Mouse (Mus musculus): ENCODE measurements around the gene Taar6. TPM values are rescaled to one million over a fixed set of nuclear protein-coding genes. Genes with fewer than 3 reads are reported as not detected.

The Taar6 gene
- not detected in 2 replicates for polyA plus RNA-seq (2014; fragmentation: Nextera tagmentation; extraction: Ambion mirVana)

DNA sequence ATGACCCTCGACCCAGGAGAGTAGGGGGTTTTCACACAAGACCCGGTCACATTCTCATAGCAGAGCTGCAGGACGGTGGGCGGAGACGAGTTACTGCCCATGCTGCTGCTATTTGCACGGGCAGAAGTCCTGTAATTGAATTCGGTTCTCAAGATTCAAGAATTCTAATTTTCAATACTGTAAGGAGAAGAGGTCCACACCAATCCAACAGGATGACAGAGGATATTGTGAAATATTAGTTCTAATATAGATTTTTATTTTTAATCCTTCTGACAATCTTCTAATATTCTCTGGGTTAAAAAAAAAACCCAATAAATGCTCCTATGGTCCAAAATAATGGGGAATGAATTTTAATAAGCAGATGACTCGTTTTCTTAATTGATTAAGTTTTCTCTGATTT is at the start of gene Taar6:
Gene Taar6 (minus strand): TSS at position 101 of the 400 bp plus-strand sequence.
- 65% methylated on average over 8 of the region's 8 CpGs for WGBS

GRCm38 (mm10) chr10:24031347-24031746 is 45.9 kb upstream of the Taar6 start:
- Histone ChIP-seq H3K36me3 (ENCODE audit: control insufficient read depth, insufficient read depth, low read length) (no peaks in the 10 kb centered on the region), H3K4me3 (ENCODE audit: low read depth, low read length) (no peak overlapping the region), H3K9ac (ENCODE audit: low read depth, low read length) (no peak overlapping the region), H3K27me3 (ENCODE audit: control insufficient read depth, insufficient read depth, low read length) (no peaks in the 10 kb centered on the region), H3K9me3 (ENCODE audit: control insufficient read depth, low read length) (no peaks in the 10 kb centered on the region), H3K4me1 (replicated peaks; ENCODE audit: control insufficient read depth, insufficient read depth, low read length) (no peaks in the 10 kb centered on the region), H3K27ac (ENCODE audit: low read depth, low read length) (no peak overlapping the region), H3K4me2 (replicated peaks; ENCODE audit: low read depth, low read length) (no peak overlapping the region)
- DNase-seq (ENCODE audit: low spot score) (no peak), ATAC-seq (ENCODE audit: low FRiP score) (no peak)

More for the DNA sequence above, at the start of gene Taar6:
- Histone ChIP-seq H3K4me2 (replicated peaks; ENCODE audit: low read depth, low read length) (no peak within 1 kb of the TSS), H3K27ac (ENCODE audit: low read depth, low read length) (no peak within 1 kb of the TSS), H3K4me3 (ENCODE audit: low read depth, low read length) (no peak within 1 kb of the TSS), H3K9me3 (ENCODE audit: control insufficient read depth, low read length) (no peaks in the 10 kb centered on the region), H3K4me1 (replicated peaks; ENCODE audit: control insufficient read depth, insufficient read depth, low read length) (no peaks in the 10 kb centered on the region), H3K9ac (ENCODE audit: low read depth, low read length) (no peak within 1 kb of the TSS), H3K27me3 (ENCODE audit: control insufficient read depth, insufficient read depth, low read length) (no peaks in the 10 kb centered on the region), H3K36me3 (ENCODE audit: control insufficient read depth, insufficient read depth, low read length) (no peaks in the 10 kb centered on the region)
- ATAC-seq (ENCODE audit: low FRiP score) (no peak), DNase-seq (ENCODE audit: low spot score) (no peak)

- Histone ChIP-seq H3K9me3 (ENCODE audit: control insufficient read depth, low read length) (no peaks in the 10 kb centered on the region), H3K4me2 (replicated peaks; ENCODE audit: low read depth, low read length) (no peak within 1 kb of the TSS), H3K4me3 (ENCODE audit: low read depth, low read length) (no peak within 1 kb of the TSS), H3K27ac (ENCODE audit: low read depth, low read length) (no peak within 1 kb of the TSS), H3K36me3 (ENCODE audit: control insufficient read depth, insufficient read depth, low read length) (no peaks in the 10 kb centered on the region), H3K4me1 (replicated peaks; ENCODE audit: control insufficient read depth, insufficient read depth, low read length) (no peaks in the 10 kb centered on the region), H3K27me3 (ENCODE audit: control insufficient read depth, insufficient read depth, low read length) (no peaks in the 10 kb centered on the region), H3K9ac (ENCODE audit: low read depth, low read length) (no peak within 1 kb of the TSS)
- DNase-seq (ENCODE audit: low spot score): no peak
- ATAC-seq (ENCODE audit: low FRiP score): no peak
These were observed 41.5 kb upstream of the Taar6 start, which contains the start of gene Taar7d for GRCm38 (mm10) chr10:24026922-24027321. TSS of gene Taar7d (plus strand) at chr10:24027222.

- H3K9me3 ChIP-seq (ENCODE audit: control insufficient read depth, low read length): no peaks in the 10 kb centered on the region
- no peak overlapping the region for H3K4me2 ChIP-seq (replicated peaks; ENCODE audit: low read depth, low read length)
- no peak overlapping the region for H3K27ac ChIP-seq (ENCODE audit: low read depth, low read length)
- no peaks in the 10 kb centered on the region for H3K4me1 ChIP-seq (replicated peaks; ENCODE audit: control insufficient read depth, insufficient read depth, low read length)
- H3K27me3 ChIP-seq (ENCODE audit: control insufficient read depth, insufficient read depth, low read length): no peaks in the 10 kb centered on the region
- DNase-seq (ENCODE audit: low spot score) (no peak), ATAC-seq (ENCODE audit: low FRiP score) (no peak)
- H3K9ac ChIP-seq (ENCODE audit: low read depth, low read length): no peak overlapping the region
- H3K36me3 ChIP-seq (ENCODE audit: control insufficient read depth, insufficient read depth, low read length): no peaks in the 10 kb centered on the region
- 92% methylated on average over 1 of the region's 1 CpGs for WGBS
- no peak overlapping the region for H3K4me3 ChIP-seq (ENCODE audit: low read depth, low read length)
These were observed 22.7 kb upstream of the Taar6 start for GRCm38 (mm10) chr10:24008143-24008542.

DNA sequence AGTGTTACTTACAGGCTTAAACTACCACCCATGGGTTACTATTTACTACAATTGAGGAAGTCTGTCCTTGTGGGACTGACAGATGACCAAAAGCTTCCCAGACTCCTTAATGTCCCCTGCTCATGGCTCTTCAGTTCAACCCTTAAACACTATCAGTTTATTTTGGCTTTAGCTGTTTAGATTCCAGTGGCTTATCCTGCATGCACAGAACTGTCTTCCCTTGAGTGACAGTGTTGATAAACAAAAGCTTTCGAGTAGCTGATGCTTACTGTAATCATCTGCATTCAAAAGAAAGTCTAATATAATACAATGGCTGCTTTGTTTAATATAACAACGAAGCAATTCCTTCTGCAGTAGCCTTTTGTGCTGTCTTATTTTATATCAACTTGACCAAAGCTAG is 21.6 kb upstream of the Taar6 start:
- H3K27ac ChIP-seq (ENCODE audit: low read depth, low read length): no peak overlapping the region
- H3K9me3 ChIP-seq (ENCODE audit: control insufficient read depth, low read length): no peaks in the 10 kb centered on the region
- H3K27me3 ChIP-seq (ENCODE audit: control insufficient read depth, insufficient read depth, low read length): no peaks in the 10 kb centered on the region
- DNase-seq (ENCODE audit: low spot score): no peak
- H3K36me3 ChIP-seq (ENCODE audit: control insufficient read depth, insufficient read depth, low read length): no peaks in the 10 kb centered on the region
- WGBS: 75% methylated on average over 2 of the region's 2 CpGs
- no peaks in the 10 kb centered on the region for H3K4me1 ChIP-seq (replicated peaks; ENCODE audit: control insufficient read depth, insufficient read depth, low read length)
- no peak overlapping the region for H3K4me2 ChIP-seq (replicated peaks; ENCODE audit: low read depth, low read length)
- H3K9ac ChIP-seq (ENCODE audit: low read depth, low read length): no peak overlapping the region
- no peak for ATAC-seq (ENCODE audit: low FRiP score)
- H3K4me3 ChIP-seq (ENCODE audit: low read depth, low read length): no peak overlapping the region

- no peaks in the 10 kb centered on the region for H3K27me3 ChIP-seq (ENCODE audit: control insufficient read depth, insufficient read depth, low read length)
- no peaks in the 10 kb centered on the region for H3K36me3 ChIP-seq (ENCODE audit: control insufficient read depth, insufficient read depth, low read length)
- DNase-seq (ENCODE audit: low spot score): no peak
These were observed 21.0 kb upstream of the Taar6 start for GRCm38 (mm10) chr10:24006442-24006841.

GRCm38 (mm10) chr10:23999639-24000038 is 14.2 kb upstream of the Taar6 start, which contains the start of gene Taar7b:
TSS of gene Taar7b (plus strand) at chr10:23999939.
- H3K4me1 ChIP-seq (replicated peaks; ENCODE audit: control insufficient read depth, insufficient read depth, low read length): no peaks in the 10 kb centered on the region
- ATAC-seq (ENCODE audit: low FRiP score) (no peak), DNase-seq (ENCODE audit: low spot score) (no peak)
- no peak within 1 kb of the TSS for H3K27ac ChIP-seq (ENCODE audit: low read depth, low read length)
- 97% methylated on average over 1 of the region's 1 CpGs for WGBS
- no peaks in the 10 kb centered on the region for H3K27me3 ChIP-seq (ENCODE audit: control insufficient read depth, insufficient read depth, low read length)
- no peak within 1 kb of the TSS for H3K4me2 ChIP-seq (replicated peaks; ENCODE audit: low read depth, low read length)
- no peak within 1 kb of the TSS for H3K9ac ChIP-seq (ENCODE audit: low read depth, low read length)
- no peaks in the 10 kb centered on the region for H3K36me3 ChIP-seq (ENCODE audit: control insufficient read depth, insufficient read depth, low read length)
- no peaks in the 10 kb centered on the region for H3K9me3 ChIP-seq (ENCODE audit: control insufficient read depth, low read length)
- no peak within 1 kb of the TSS for H3K4me3 ChIP-seq (ENCODE audit: low read depth, low read length)

More at GRCm38 (mm10) chr10:24006442-24006841, 21.0 kb upstream of the Taar6 start:
- no peak overlapping the region for H3K4me2 ChIP-seq (replicated peaks; ENCODE audit: low read depth, low read length)
- H3K9me3 ChIP-seq (ENCODE audit: control insufficient read depth, low read length): no peaks in the 10 kb centered on the region
- no peak overlapping the region for H3K4me3 ChIP-seq (ENCODE audit: low read depth, low read length)
- no peak overlapping the region for H3K27ac ChIP-seq (ENCODE audit: low read depth, low read length)
- WGBS: 71% methylated on average over 1 of the region's 1 CpGs
- no peak for ATAC-seq (ENCODE audit: low FRiP score)
- no peak overlapping the region for H3K9ac ChIP-seq (ENCODE audit: low read depth, low read length)
- no peaks in the 10 kb centered on the region for H3K4me1 ChIP-seq (replicated peaks; ENCODE audit: control insufficient read depth, insufficient read depth, low read length)

- no peaks in the 10 kb centered on the region for H3K36me3 ChIP-seq (ENCODE audit: control insufficient read depth, insufficient read depth, low read length)
- ATAC-seq (ENCODE audit: low FRiP score) (no peak), DNase-seq (ENCODE audit: low spot score) (no peak)
- no peak within 1 kb of the TSS for H3K4me3 ChIP-seq (ENCODE audit: low read depth, low read length)
- H3K27ac ChIP-seq (ENCODE audit: low read depth, low read length): no peak within 1 kb of the TSS
- 90% methylated on average over 3 of the region's 3 CpGs for WGBS
- H3K4me2 ChIP-seq (replicated peaks; ENCODE audit: low read depth, low read length): no peak within 1 kb of the TSS
- no peaks in the 10 kb centered on the region for H3K27me3 ChIP-seq (ENCODE audit: control insufficient read depth, insufficient read depth, low read length)
- no peak within 1 kb of the TSS for H3K9ac ChIP-seq (ENCODE audit: low read depth, low read length)
- H3K4me1 ChIP-seq (replicated peaks; ENCODE audit: control insufficient read depth, insufficient read depth, low read length): no peaks in the 10 kb centered on the region
- no peaks in the 10 kb centered on the region for H3K9me3 ChIP-seq (ENCODE audit: control insufficient read depth, low read length)
These were observed 7.9 kb upstream of the Taar6 start, which contains the start of gene Taar7a for GRCm38 (mm10) chr10:23993381-23993780. TSS of gene Taar7a (minus strand) at chr10:23993481.

- Histone ChIP-seq H3K27me3 (ENCODE audit: control insufficient read depth, insufficient read depth, low read length) (no peaks in the 10 kb centered on the region), H3K27ac (ENCODE audit: low read depth, low read length) (no peak overlapping the region), H3K4me3 (ENCODE audit: low read depth, low read length) (no peak overlapping the region), H3K36me3 (ENCODE audit: control insufficient read depth, insufficient read depth, low read length) (no peaks in the 10 kb centered on the region), H3K4me2 (replicated peaks; ENCODE audit: low read depth, low read length) (no peak overlapping the region), H3K9me3 (ENCODE audit: control insufficient read depth, low read length) (no peaks in the 10 kb centered on the region), H3K9ac (ENCODE audit: low read depth, low read length) (no peak overlapping the region), H3K4me1 (replicated peaks; ENCODE audit: control insufficient read depth, insufficient read depth, low read length) (no peaks in the 10 kb centered on the region)
- WGBS: 88% methylated on average over 5 of the region's 5 CpGs
- DNase-seq (ENCODE audit: low spot score): no peak
- no peak for ATAC-seq (ENCODE audit: low FRiP score)
These were observed 973 bp upstream of the Taar6 start for GRCm38 (mm10) chr10:23986419-23986818.
